Mouse (Mus musculus) right cerebral cortex, postnatal 4 days (tissue): ENCODE data around the gene 1700025C18Rik.
A peak's percentile ranks its signal among the peaks of the same experiment; 100 is the strongest.

Experiments used
- DNase-seq: peaks from one replicate; pipeline ENCODE4 v3.0.0-alpha.2; 2022

The 1700025C18Rik gene

GRCm38 (mm10) chr2:165077055-165077454 is 13.5 kb downstream of the 1700025C18Rik start:
- DNase-seq: no peak

GRCm38 (mm10) chr2:165074937-165075336 is 15.6 kb downstream of the 1700025C18Rik start:
- DNase-seq: peak; percentile 85

- DNase-seq: no peak
These were observed 16.3 kb downstream of the 1700025C18Rik start for GRCm38 (mm10) chr2:165074081-165074884.

- DNase-seq: no peak
These were observed 17.2 kb downstream of the 1700025C18Rik start for GRCm38 (mm10) chr2:165073381-165073781.

- peak; percentile 75 for DNase-seq
These were observed 20.3 kb downstream of the 1700025C18Rik start for GRCm38 (mm10) chr2:165070096-165070816.

- no peak for DNase-seq
These were observed 21.7 kb downstream of the 1700025C18Rik start for GRCm38 (mm10) chr2:165068806-165069205.

- DNase-seq: no peak
These were observed 26.1 kb downstream of the 1700025C18Rik start for GRCm38 (mm10) chr2:165064489-165064888.

- no peak for DNase-seq
These were observed 28.7 kb downstream of the 1700025C18Rik start for GRCm38 (mm10) chr2:165061638-165062433.

- no peak for DNase-seq
These were observed 30.6 kb downstream of the 1700025C18Rik start for GRCm38 (mm10) chr2:165059961-165060360.

- no peak for DNase-seq
These were observed 34.0 kb downstream of the 1700025C18Rik start for GRCm38 (mm10) chr2:165056377-165057085.

GRCm38 (mm10) chr2:165055905-165056304 is 34.6 kb downstream of the 1700025C18Rik start:
- no peak for DNase-seq

GRCm38 (mm10) chr2:165054888-165055852 is 35.4 kb downstream of the 1700025C18Rik start, which contains the start of gene Cd40:
Gene Cd40 (plus strand): TSS chr2:165055627.
- DNase-seq: no peak

- no peak for DNase-seq
These were observed 39.0 kb downstream of the 1700025C18Rik start for GRCm38 (mm10) chr2:165051566-165051965.

GRCm38 (mm10) chr2:165050826-165051548 is 39.6 kb downstream of the 1700025C18Rik start:
- no peak for DNase-seq

- no peak for DNase-seq
These were observed 41.5 kb downstream of the 1700025C18Rik start for GRCm38 (mm10) chr2:165049044-165049443.

- no peak for DNase-seq
These were observed 46.8 kb downstream of the 1700025C18Rik start for GRCm38 (mm10) chr2:165043729-165044128.

GRCm38 (mm10) chr2:165043090-165043636 is 47.4 kb downstream of the 1700025C18Rik start:
- DNase-seq: no peak

GRCm38 (mm10) chr2:165042126-165042525 is 48.4 kb downstream of the 1700025C18Rik start:
- no peak for DNase-seq

- no peak for DNase-seq
These were observed 53.1 kb downstream of the 1700025C18Rik start for GRCm38 (mm10) chr2:165037415-165037814.

GRCm38 (mm10) chr2:165035058-165035431 is 55.5 kb downstream of the 1700025C18Rik start:
- no peak for DNase-seq
